Mouse (Mus musculus) gastrocnemius, postnatal 36 days (tissue): ENCODE results near the gene Vmn2r110. TPM values are rescaled to one million over a fixed set of nuclear protein-coding genes. Genes with fewer than 3 reads are reported as not detected.

Experiments used
- DNase-seq, 2 experiments: peaks; one replicate each; pipeline ENCODE4 v3.0.0; 2022
- intact Hi-C: fragments of 180-260 bp; cut with DNase I; formaldehyde crosslinking; loops from one replicate; pipeline ENCODE4 v1.15.1; 2025
- long read RNA-seq, 2 experiments: library from polyadenylated mRNA; stranded (forward); transcript quantifications; one replicate each; pipeline ENCODE4 v2.0.0; 2021
- total RNA-seq, 2 experiments: library from RNA; stranded (reverse); gene quantifications; 2 replicates each; pipeline ENCODE4 v1.2.3; 2021

Vmn2r110 gene
- total RNA-seq = not detected
- long read RNA-seq, experiment 1 = 0 reads
- long read RNA-seq, experiment 2 = 0 reads

- intact Hi-C loops = no loop called here
- DNase-seq = no peak
These were observed at the start of gene Vmn2r110 for GRCm38 (mm10) chr17:20596323-20596722. Gene Vmn2r110 (minus strand): TSS chr17:20596423.

DNA sequence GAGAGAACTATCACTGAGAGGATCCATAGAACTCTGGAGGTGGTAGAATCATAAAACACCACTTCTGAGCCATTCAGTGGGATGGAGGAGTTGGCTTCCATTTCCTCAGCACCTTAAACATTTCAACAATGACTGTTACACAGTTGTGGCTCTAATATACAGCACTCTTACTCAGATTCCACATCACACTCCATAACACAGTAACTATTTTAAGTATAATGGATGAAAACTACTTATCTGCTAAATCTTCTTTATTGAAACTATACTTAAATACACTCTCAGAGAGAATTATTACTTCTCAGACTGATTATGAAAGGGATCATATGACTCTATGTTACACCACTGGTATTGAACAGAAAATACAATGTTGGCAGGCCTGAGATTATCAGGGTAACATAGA lies 28.6 kb upstream of the Vmn2r110 start, which contains the start of gene Fpr-rs3:
Gene Fpr-rs3 (minus strand): TSS at position 101 of the 400 bp plus-strand sequence.
- intact Hi-C loops = no loop called here
- DNase-seq = no peak

GRCm38 (mm10) chr17:20564656-20565055 lies 31.6 kb downstream of the Vmn2r110 start, which contains the start of gene Vmn2r109:
Gene Vmn2r109 (minus strand): TSS chr17:20564756.
- intact Hi-C loops = no loop called here
- no peak for DNase-seq

Other genes with a start within 250 kb of the Vmn2r110 start
- gene Vmn1r224, start 182.3 kb downstream of the Vmn2r110 start, total RNA-seq = not detected
- gene Vmn2r108, start 115.1 kb downstream of the Vmn2r110 start, total RNA-seq = not detected
- not detected for gene Vmn1r225, start 98.3 kb downstream of the Vmn2r110 start, total RNA-seq
- gene Vmn2r109, start 31.7 kb downstream of the Vmn2r110 start, total RNA-seq = not detected
- not detected for gene Fpr-rs3, start 28.5 kb upstream of the Vmn2r110 start, total RNA-seq
- not detected for gene Vmn1r226, start 86.4 kb upstream of the Vmn2r110 start, total RNA-seq
- gene Vmn1r227, start 133.4 kb upstream of the Vmn2r110 start, total RNA-seq = not detected
- gene Vmn1r228, start 189.7 kb upstream of the Vmn2r110 start, total RNA-seq = not detected
- not detected for gene Vmn1r229, start 215.1 kb upstream of the Vmn2r110 start, total RNA-seq
- not detected for gene Vmn1r230, start 244.0 kb upstream of the Vmn2r110 start, total RNA-seq